Mouse (Mus musculus) layer of hippocampus, adult 8-10 months (tissue): ENCODE results near the gene Gpr137. TPM values are rescaled to one million over a fixed set of nuclear protein-coding genes. Genes with fewer than 3 reads are reported as not detected.
A peak's percentile ranks its signal among the peaks of the same experiment; 100 is the strongest.

Experiments used
- DNase-seq, 2 experiments: peaks; one replicate each; pipeline ENCODE4 v3.0.0; 2022; ENCODE audit warnings: low spot score in 2 of 2
- total RNA-seq, 4 experiments: library from RNA; stranded (reverse); gene quantifications; 2 replicates each; pipeline ENCODE4 v1.2.4; 2022

Gpr137 gene
- total RNA-seq, 4 experiments from 2014 or later = 92.5 to 107 (median 104) TPM

DNA sequence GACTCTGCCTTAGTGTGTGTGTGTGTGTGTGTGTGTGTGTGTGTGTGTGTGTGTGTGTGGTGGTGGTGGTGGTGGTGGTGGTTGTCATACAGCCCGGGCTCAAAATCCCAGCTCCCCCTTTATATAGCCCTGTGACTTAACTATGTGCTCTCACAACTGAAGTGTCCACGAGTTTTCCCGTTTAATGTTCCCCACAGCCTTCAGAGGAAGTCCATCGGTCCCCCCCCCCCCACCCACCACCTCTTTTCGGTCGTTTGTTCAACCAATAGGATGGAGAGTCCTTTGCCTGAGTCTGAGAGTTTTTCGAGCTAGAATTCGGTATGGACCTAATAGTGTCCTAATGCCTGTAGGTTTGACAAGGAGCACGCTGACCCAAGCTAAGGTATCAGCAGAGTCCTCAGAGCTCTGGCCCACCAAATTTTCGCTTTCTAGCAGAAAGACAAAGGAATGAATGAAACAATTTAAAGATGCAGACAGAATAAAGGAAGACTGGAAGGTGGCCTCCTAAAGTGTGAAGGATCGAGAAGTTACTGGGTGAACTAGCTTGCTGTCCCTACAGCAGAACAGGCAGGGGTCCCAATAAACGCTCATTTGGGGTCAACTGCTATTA, 31.4 kb upstream of the Gpr137 start:
- DNase-seq = no peak

DNA sequence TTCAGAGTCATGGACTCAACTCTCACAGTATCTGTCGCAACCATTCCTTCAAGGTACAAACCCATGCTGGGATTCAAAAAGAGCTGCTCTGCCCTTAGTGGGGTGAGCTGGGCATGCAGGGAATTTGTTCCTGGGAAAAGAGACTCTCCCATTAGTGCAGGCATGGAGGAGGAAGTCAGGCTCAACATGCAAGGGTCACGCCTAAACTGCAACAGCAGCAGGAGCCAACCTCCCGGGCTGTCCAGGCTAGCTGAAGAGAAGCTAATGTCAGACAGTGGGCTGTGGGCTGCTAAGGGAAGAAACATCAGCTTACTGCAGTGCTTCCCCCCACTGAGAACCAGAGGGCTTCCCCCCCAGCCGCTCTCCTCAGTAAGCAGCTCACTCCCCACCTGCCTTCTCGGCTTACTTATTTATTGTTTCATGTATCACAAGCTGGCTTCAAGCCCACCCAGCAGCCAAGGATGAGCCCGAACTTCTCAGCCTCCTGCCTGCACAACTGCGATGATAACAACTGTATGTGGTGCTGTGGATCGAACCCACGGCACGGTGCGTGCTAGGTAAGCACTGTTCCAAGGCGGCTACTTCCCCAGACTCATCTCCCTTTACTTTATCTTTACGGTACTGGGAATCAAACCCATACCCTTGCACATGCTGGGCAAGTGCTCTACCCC, 30.1 kb upstream of the Gpr137 start:
- DNase-seq = no peak

GRCm38 (mm10) chr19:6971644-6972043, 29.4 kb upstream of the Gpr137 start:
- DNase-seq = no peak

DNA sequence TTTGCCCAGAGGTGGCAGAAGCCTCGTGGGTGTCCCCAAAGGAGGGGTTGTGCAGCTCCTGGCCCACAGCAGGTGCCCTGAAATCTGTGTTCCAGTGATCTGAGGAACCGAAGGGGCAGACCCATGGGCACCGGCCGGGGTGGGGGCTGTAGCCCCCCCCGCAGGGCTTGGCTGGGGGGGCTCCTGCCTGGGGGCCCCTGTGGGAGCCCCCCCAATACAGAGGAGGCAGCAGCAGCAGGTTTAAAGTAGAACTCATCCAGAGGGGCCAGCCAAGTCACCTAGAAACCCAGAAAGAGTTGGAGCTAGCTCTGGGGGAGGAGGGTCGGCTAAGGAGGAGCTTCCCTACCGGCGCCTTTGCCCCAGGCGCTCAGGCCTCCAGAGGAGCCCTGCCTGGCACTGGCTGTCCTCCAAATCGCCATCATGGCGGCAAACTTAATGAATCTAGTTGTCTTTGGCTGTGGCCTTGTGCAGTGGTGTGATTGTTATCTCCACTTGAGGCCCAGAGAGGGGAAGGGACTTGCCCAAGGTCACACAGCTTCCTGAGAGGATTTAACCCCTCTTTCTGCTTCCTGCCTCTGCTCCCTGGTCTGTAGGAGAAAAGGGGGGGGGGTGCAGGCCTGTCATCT, 28.3 kb upstream of the Gpr137 start:
- no peak for DNase-seq

GRCm38 (mm10) chr19:6969665-6970381, 27.5 kb upstream of the Gpr137 start:
- DNase-seq = no peak

- DNase-seq = no peak
Observed at GRCm38 (mm10) chr19:6969291-6969664, 27.0 kb upstream of the Gpr137 start.

GRCm38 (mm10) chr19:6968491-6969271, 26.4 kb upstream of the Gpr137 start:
- DNase-seq = no peak

DNA sequence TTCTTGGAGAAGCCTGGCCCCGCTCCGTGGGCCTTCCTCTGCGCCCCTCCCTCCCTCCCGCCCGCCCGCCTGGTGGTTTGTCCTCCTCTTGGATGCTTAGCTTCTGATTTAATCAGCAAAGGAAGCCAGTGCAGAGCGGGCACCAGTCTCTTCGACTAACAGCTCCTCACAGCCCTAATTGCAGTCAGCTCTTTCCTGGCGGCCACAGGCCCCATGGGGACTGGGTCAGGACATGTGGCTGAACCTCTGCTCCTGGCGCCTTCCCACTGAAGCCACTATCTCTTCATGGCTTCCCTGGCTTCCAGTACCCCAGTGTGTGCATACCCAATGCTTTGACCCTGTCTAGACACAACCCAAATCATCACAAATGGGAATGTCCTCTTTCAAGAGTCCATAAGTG, 14.2 kb upstream of the Gpr137 start:
- DNase-seq = no peak

- DNase-seq = no peak
Observed at GRCm38 (mm10) chr19:6955424-6955823, 13.1 kb upstream of the Gpr137 start.

GRCm38 (mm10) chr19:6954046-6954445, 11.8 kb upstream of the Gpr137 start:
- DNase-seq = no peak

GRCm38 (mm10) chr19:6952712-6953037, 10.4 kb upstream of the Gpr137 start:
- DNase-seq = no peak

GRCm38 (mm10) chr19:6951994-6952711, 9.9 kb upstream of the Gpr137 start:
- peak; percentile 72 to 83 for DNase-seq

GRCm38 (mm10) chr19:6951381-6951968, 9.2 kb upstream of the Gpr137 start:
- DNase-seq = peak; percentile 94 to 96

GRCm38 (mm10) chr19:6950613-6951153, 8.4 kb upstream of the Gpr137 start:
- DNase-seq = peak in 1 of 2 experiments; percentile 53

DNA sequence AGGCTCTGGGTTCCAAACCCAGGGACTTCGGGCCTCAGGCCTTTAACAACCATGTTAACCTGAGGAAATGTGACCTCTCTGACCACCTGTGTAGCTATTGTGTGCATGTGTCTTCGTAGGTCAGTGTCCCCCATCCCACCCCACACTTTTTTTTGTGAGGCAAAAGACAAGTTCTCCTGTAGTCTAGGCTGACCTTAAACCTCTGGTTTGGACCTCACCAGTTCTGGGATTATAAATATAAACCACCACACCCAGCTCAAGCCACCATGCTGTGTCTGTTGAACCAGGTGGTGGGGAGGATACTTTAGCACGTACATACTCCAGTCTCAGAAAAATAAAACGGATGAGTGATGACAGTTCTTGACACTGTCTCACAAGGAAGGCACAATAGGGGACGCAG, 7.7 kb upstream of the Gpr137 start:
- DNase-seq = no peak

DNA sequence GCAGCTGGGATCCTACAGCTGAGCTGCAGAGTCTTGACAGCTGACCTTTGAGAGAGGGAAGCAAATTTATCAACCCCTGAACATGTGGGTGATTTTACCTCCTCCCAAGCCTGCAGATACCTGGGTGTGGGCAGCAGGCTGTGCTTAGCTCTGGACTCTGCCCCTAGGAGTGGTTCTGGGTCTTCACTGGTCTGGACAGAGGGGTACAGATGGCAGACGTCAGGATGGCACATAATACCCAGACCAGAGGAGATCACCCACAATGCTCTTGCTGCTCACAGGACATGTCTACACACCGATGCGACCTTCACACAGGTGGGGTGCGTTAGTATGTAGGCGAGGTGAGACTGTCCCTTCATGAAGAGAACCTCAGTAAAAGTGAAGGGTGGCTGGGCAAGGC, 7.3 kb upstream of the Gpr137 start:
- no peak for DNase-seq

- DNase-seq = no peak
Observed at GRCm38 (mm10) chr19:6948186-6948585, 5.9 kb upstream of the Gpr137 start.

DNA sequence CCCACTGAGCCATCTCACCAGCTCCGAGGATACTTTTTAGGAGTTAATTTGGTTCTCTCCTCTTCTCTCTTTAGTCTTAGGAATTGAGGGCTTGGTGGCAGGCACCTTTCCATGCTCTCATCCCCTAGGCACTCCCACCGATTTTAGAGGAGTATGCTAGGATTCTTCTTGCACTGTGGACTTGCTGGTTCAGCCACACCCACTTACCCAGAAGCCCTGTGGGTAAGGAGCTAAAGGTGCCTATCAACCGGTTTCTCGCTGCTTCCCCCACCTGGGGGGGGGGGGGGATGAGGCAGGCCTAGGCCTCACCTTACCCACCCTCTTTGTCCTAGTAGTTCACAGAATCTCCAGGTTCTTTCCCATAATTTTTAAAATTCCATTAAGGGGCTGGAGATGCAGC, 5.5 kb upstream of the Gpr137 start:
- DNase-seq = no peak

GRCm38 (mm10) chr19:6943709-6944108, 1.4 kb upstream of the Gpr137 start:
- DNase-seq = no peak

DNA sequence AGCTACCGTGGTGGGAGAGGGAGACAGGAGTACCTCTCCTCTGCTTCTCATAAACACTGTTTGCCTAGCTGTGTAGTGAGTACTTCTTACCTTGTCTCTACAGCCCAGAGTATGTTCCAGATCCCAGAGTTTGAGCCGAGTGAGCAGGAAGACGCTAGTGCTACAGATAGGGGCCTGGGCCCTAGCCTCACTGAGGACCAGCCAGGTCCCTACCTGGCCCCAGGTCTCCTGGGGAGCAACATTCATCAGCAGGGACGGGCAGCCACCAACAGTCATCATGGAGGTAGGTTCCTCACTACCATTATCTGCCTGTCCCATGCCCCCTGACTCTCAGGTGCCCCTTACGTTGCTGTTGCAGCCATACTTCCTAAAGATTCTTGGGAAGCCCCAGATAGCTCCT, 484 bp upstream of the Gpr137 start:
- DNase-seq = no peak
